Mouse (Mus musculus) megakaryocyte, embryonic 14.5 days (primary cell): ENCODE results near the gene Platr17.

Experiments used
- FLI1 ChIP-seq: IDR thresholded peaks from 2 replicates; pipeline ENCODE4 v1.6.1; 2012; ENCODE audit warnings: low read length, inconsistent platforms, mixed read lengths
- GATA1 ChIP-seq: IDR thresholded peaks from 3 replicates; pipeline ENCODE4 v1.6.1; 2012; ENCODE audit warnings: mixed read lengths, low read length, inconsistent platforms, borderline replicate concordance

DNA sequence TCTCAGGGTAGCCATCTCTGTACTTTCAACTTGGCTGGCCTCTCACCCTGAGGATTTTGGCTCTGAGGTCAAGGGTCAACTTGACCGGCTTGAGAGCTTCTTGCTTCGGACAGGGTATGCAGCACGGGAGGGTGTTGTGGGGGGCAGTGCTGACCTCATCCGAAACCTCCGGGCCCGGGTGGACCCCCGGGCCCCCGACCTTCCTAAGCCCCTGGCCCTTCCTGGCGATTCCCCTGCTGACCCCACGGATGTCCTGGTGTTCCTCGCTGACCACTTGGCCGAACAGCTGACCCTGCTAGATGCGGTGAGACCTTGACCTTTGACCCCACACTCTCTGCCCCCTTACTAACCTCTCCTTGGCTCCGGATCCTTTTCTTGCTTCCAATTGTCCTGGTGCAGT, 27.5 kb downstream of the Platr17 start:
- TF ChIP-seq GATA1 (no peak), FLI1 (no peak)
